Mouse (Mus musculus): Measurements from ENCODE around the gene Ankrd11. TPM values are rescaled to one million over a fixed set of nuclear protein-coding genes. Genes with fewer than 3 reads are reported as not detected.

The Ankrd11 gene
- polyA plus RNA-seq, 1 experiment from 2014 or later, result 49.9 TPM

- Histone ChIP-seq H3K9ac (no peak overlapping the region), H3K4me2 (replicated peaks) (no peak overlapping the region), H3K9me3 (ENCODE audit: control insufficient read depth, low read length) (peaks cover 22% of the 10 kb centered on the region), H3K27me3 (ENCODE audit: control insufficient read depth, insufficient read depth, low read length) (no peaks in the 10 kb centered on the region), H3K4me3 (replicated peaks; ENCODE audit: low read length) (no peak overlapping the region), H3K27ac (no peak overlapping the region), H3K4me1 (replicated peaks; ENCODE audit: control insufficient read depth, insufficient read depth, low read length) (no peaks in the 10 kb centered on the region), H3K36me3 (replicated peaks; ENCODE audit: control insufficient read depth, insufficient read depth) (no peaks in the 10 kb centered on the region)
- WGBS, result 76% methylated on average over 8 of the region's 8 CpGs
- ATAC-seq (ENCODE audit: low FRiP score) (no peak), DNase-seq (ENCODE audit: low spot score) (no peak)
These were observed 175.8 kb downstream of the Ankrd11 start for GRCm38 (mm10) chr8:122866231-122866630.

- no peaks in the 10 kb centered on the region for H3K36me3 ChIP-seq (replicated peaks; ENCODE audit: control insufficient read depth, insufficient read depth)
- H3K4me3 ChIP-seq (replicated peaks; ENCODE audit: low read length), result peak overlapping the region; percentile 23
- no peak for DNase-seq (ENCODE audit: low spot score)
- no peak overlapping the region for H3K9ac ChIP-seq
- H3K4me1 ChIP-seq (replicated peaks; ENCODE audit: control insufficient read depth, insufficient read depth, low read length), result no peaks in the 10 kb centered on the region
- H3K27ac ChIP-seq, result no peak overlapping the region
- H3K27me3 ChIP-seq (ENCODE audit: control insufficient read depth, insufficient read depth, low read length), result no peaks in the 10 kb centered on the region
- H3K4me2 ChIP-seq (replicated peaks), result peak overlapping the region; percentile 39
- 59% methylated on average over 10 of the region's 10 CpGs for WGBS
- no peak for ATAC-seq (ENCODE audit: low FRiP score)
- H3K9me3 ChIP-seq (ENCODE audit: control insufficient read depth, low read length), result peaks cover 22% of the 10 kb centered on the region
These were observed 176.6 kb downstream of the Ankrd11 start for GRCm38 (mm10) chr8:122865441-122865840.

- Histone ChIP-seq H3K36me3 (replicated peaks; ENCODE audit: control insufficient read depth, insufficient read depth) (no peaks in the 10 kb centered on the region), H3K9me3 (ENCODE audit: control insufficient read depth, low read length) (peaks cover 22% of the 10 kb centered on the region), H3K4me3 (replicated peaks; ENCODE audit: low read length) (peak overlapping the region; percentile 23), H3K27ac (no peak overlapping the region), H3K27me3 (ENCODE audit: control insufficient read depth, insufficient read depth, low read length) (no peaks in the 10 kb centered on the region), H3K4me1 (replicated peaks; ENCODE audit: control insufficient read depth, insufficient read depth, low read length) (no peaks in the 10 kb centered on the region), H3K4me2 (replicated peaks) (peak overlapping the region; percentile 39), H3K9ac (no peak overlapping the region; the same call in 1 of the 2 replicates)
- 52% methylated on average over 26 of the region's 26 CpGs for WGBS
- peak; percentile 47; the same call in 1 of the 2 replicates for ATAC-seq (ENCODE audit: low FRiP score)
- no peak for DNase-seq (ENCODE audit: low spot score)
These were observed 177.4 kb downstream of the Ankrd11 start for GRCm38 (mm10) chr8:122864719-122865129.

- Histone ChIP-seq H3K36me3 (replicated peaks; ENCODE audit: control insufficient read depth, insufficient read depth) (no peaks in the 10 kb centered on the region), H3K27ac (no peak overlapping the region), H3K9me3 (ENCODE audit: control insufficient read depth, low read length) (peaks cover 8% of the 10 kb centered on the region), H3K9ac (no peak overlapping the region), H3K27me3 (ENCODE audit: control insufficient read depth, insufficient read depth, low read length) (no peaks in the 10 kb centered on the region), H3K4me3 (replicated peaks; ENCODE audit: low read length) (no peak overlapping the region), H3K4me1 (replicated peaks; ENCODE audit: control insufficient read depth, insufficient read depth, low read length) (no peaks in the 10 kb centered on the region), H3K4me2 (replicated peaks) (no peak overlapping the region)
- ATAC-seq (ENCODE audit: low FRiP score) (no peak), DNase-seq (ENCODE audit: low spot score) (no peak)
- 70% methylated on average over 13 of the region's 13 CpGs for WGBS
These were observed 182.2 kb downstream of the Ankrd11 start for GRCm38 (mm10) chr8:122859843-122860242.

- no peak overlapping the region for H3K4me2 ChIP-seq (replicated peaks)
- peaks cover 5% of the 10 kb centered on the region for H3K4me1 ChIP-seq (replicated peaks; ENCODE audit: control insufficient read depth, insufficient read depth, low read length)
- DNase-seq (ENCODE audit: low spot score) (no peak), ATAC-seq (ENCODE audit: low FRiP score) (no peak)
- H3K27ac ChIP-seq, result no peak overlapping the region
- no peak overlapping the region for H3K9ac ChIP-seq
- no peaks in the 10 kb centered on the region for H3K27me3 ChIP-seq (ENCODE audit: control insufficient read depth, insufficient read depth, low read length)
- H3K36me3 ChIP-seq (replicated peaks; ENCODE audit: control insufficient read depth, insufficient read depth), result no peaks in the 10 kb centered on the region
- H3K4me3 ChIP-seq (replicated peaks; ENCODE audit: low read length), result no peak overlapping the region
- no peaks in the 10 kb centered on the region for H3K9me3 ChIP-seq (ENCODE audit: control insufficient read depth, low read length)
- WGBS, result 82% methylated on average over 8 of the region's 8 CpGs
These were observed 185.8 kb downstream of the Ankrd11 start for GRCm38 (mm10) chr8:122856288-122856687.

- H3K27me3 ChIP-seq (ENCODE audit: control insufficient read depth, insufficient read depth, low read length), result no peaks in the 10 kb centered on the region
- no peak for ATAC-seq (ENCODE audit: low FRiP score)
- H3K9me3 ChIP-seq (ENCODE audit: control insufficient read depth, low read length), result no peaks in the 10 kb centered on the region
- DNase-seq (ENCODE audit: low spot score), result no peak
- H3K9ac ChIP-seq, result no peak overlapping the region
- no peaks in the 10 kb centered on the region for H3K36me3 ChIP-seq (replicated peaks; ENCODE audit: control insufficient read depth, insufficient read depth)
- no peak overlapping the region for H3K27ac ChIP-seq
- H3K4me2 ChIP-seq (replicated peaks), result no peak overlapping the region
- H3K4me3 ChIP-seq (replicated peaks; ENCODE audit: low read length), result no peak overlapping the region
- WGBS, result 89% methylated on average over 4 of the region's 4 CpGs
- peaks cover 5% of the 10 kb centered on the region for H3K4me1 ChIP-seq (replicated peaks; ENCODE audit: control insufficient read depth, insufficient read depth, low read length)
These were observed 187.0 kb downstream of the Ankrd11 start for GRCm38 (mm10) chr8:122855123-122855522.

- Histone ChIP-seq H3K27ac (no peak overlapping the region), H3K4me1 (replicated peaks; ENCODE audit: control insufficient read depth, insufficient read depth, low read length) (peaks cover 5% of the 10 kb centered on the region), H3K4me3 (replicated peaks; ENCODE audit: low read length) (no peak overlapping the region), H3K36me3 (replicated peaks; ENCODE audit: control insufficient read depth, insufficient read depth) (no peaks in the 10 kb centered on the region), H3K4me2 (replicated peaks) (no peak overlapping the region), H3K9me3 (ENCODE audit: control insufficient read depth, low read length) (no peaks in the 10 kb centered on the region), H3K27me3 (ENCODE audit: control insufficient read depth, insufficient read depth, low read length) (no peaks in the 10 kb centered on the region), H3K9ac (no peak overlapping the region)
- WGBS, result 85% methylated on average over 7 of the region's 7 CpGs
- DNase-seq (ENCODE audit: low spot score) (no peak), ATAC-seq (ENCODE audit: low FRiP score) (no peak)
These were observed 187.7 kb downstream of the Ankrd11 start for GRCm38 (mm10) chr8:122854388-122854787.

GRCm38 (mm10) chr8:122853340-122853771 lies 188.7 kb downstream of the Ankrd11 start:
- no peaks in the 10 kb centered on the region for H3K27me3 ChIP-seq (ENCODE audit: control insufficient read depth, insufficient read depth, low read length)
- no peaks in the 10 kb centered on the region for H3K9me3 ChIP-seq (ENCODE audit: control insufficient read depth, low read length)
- WGBS, result 9% methylated on average over 11 of the region's 11 CpGs
- DNase-seq (ENCODE audit: low spot score) (no peak), ATAC-seq (ENCODE audit: low FRiP score) (peak; percentile 49)
- no peak overlapping the region for H3K9ac ChIP-seq
- H3K36me3 ChIP-seq (replicated peaks; ENCODE audit: control insufficient read depth, insufficient read depth), result no peaks in the 10 kb centered on the region
- no peak overlapping the region for H3K4me3 ChIP-seq (replicated peaks; ENCODE audit: low read length)
- H3K4me2 ChIP-seq (replicated peaks), result no peak overlapping the region
- H3K27ac ChIP-seq, result no peak overlapping the region
- H3K4me1 ChIP-seq (replicated peaks; ENCODE audit: control insufficient read depth, insufficient read depth, low read length), result peaks cover 5% of the 10 kb centered on the region

- ATAC-seq (ENCODE audit: low FRiP score) (no peak), DNase-seq (ENCODE audit: low spot score) (no peak)
- no peak overlapping the region for H3K4me3 ChIP-seq (replicated peaks; ENCODE audit: low read length)
- H3K36me3 ChIP-seq (replicated peaks; ENCODE audit: control insufficient read depth, insufficient read depth), result no peaks in the 10 kb centered on the region
- no peaks in the 10 kb centered on the region for H3K9me3 ChIP-seq (ENCODE audit: control insufficient read depth, low read length)
- H3K9ac ChIP-seq, result no peak overlapping the region
- no peak overlapping the region for H3K27ac ChIP-seq
- WGBS, result 67% methylated on average over 1 of the region's 1 CpGs
- H3K4me1 ChIP-seq (replicated peaks; ENCODE audit: control insufficient read depth, insufficient read depth, low read length), result peaks cover 5% of the 10 kb centered on the region
- no peaks in the 10 kb centered on the region for H3K27me3 ChIP-seq (ENCODE audit: control insufficient read depth, insufficient read depth, low read length)
- H3K4me2 ChIP-seq (replicated peaks), result no peak overlapping the region
These were observed 189.6 kb downstream of the Ankrd11 start for GRCm38 (mm10) chr8:122852546-122852905.

Data from hindbrain, embryonic 14.5 days (tissue).